15 mouse cellular contexts compared by ENCODE assay signal in genomic region chr16:74227285-74227684, GRCm38 (mm10).
DNase-seq lines count a peak whose midpoint lies in the region; TF ChIP-seq lines count a peak whose summit lies in the region.
"Had no signal": no experiment of that assay in that cellular context is flagged by ENCODE, and none has a peak within 500 bp of the region (broad histone marks: within the 10 kb centered on the region; RNA-seq: fewer than 3 reads in every experiment).

No protein-coding gene starts in this region.

- H3K4me3 ChIP-seq in gastrocnemius, adult 2 months: no peak overlapping the region
- no peak overlapping the region for H3K4me3 ChIP-seq in layer of hippocampus, adult 2 months
- H3K4me3 ChIP-seq: limb, embryonic 13.5 days; lung, embryonic 15.5 days had no signal

- H3K27ac ChIP-seq in gastrocnemius, adult 2 months: no peak overlapping the region
- no peak overlapping the region for H3K27ac ChIP-seq in layer of hippocampus, adult 2 months
- H3K27ac ChIP-seq: limb, embryonic 13.5 days; lung, embryonic 15.5 days had no signal

- TF ChIP-seq CTCF in gastrocnemius, adult 2 months (IDR thresholded peaks at IDR 0.05): peak; percentile 24; the same call in 1 of the 2 replicates
- TF ChIP-seq CTCF in layer of hippocampus, adult 2 months (conservative IDR thresholded peaks at IDR 0.05): peak; percentile 59

- intact Hi-C loops in gastrocnemius, adult 2 months (cut with DNase I): no loop called here

- no peak for DNase-seq in gastrocnemius, adult 2 months
- DNase-seq in gastrocnemius, adult 8-10 months (ENCODE audit: low spot score in 2 of 2): no peak
- no peak for DNase-seq in layer of hippocampus, adult 2 months (ENCODE audit: low spot score in 2 of 2)
- DNase-seq in layer of hippocampus, postnatal 25 days (ENCODE audit: extremely low spot score in 1 of 2, low spot score in 1 of 2): no peak
- DNase-seq in 416B (ENCODE audit: low read depth): peak; percentile 43
- DNase-seq in embryo, embryonic 9.5 days (ENCODE audit: extremely low spot score): peak; percentile 28
- no peak for DNase-seq in thymus, postnatal 14 days
- no peak for DNase-seq in right cerebral cortex, postnatal 14 days
- DNase-seq: B cell, adult 2 months; cerebellum, postnatal 36 days; heart, postnatal 14 days; kidney, postnatal 4 days; thymus, postnatal 4 days had no signal

Comparison
In these comparisons a context has a peak if more than half of its experiments do, and no peak if none do; other contexts are left out.
1. DNase-seq: peak in 416B (single experiment) and embryo, embryonic 9.5 days (single experiment); none in gastrocnemius, adult 2 months (single experiment), gastrocnemius, adult 8-10 months (0 of 2), layer of hippocampus, adult 2 months (0 of 2), layer of hippocampus, postnatal 25 days (0 of 2), thymus, postnatal 14 days (single experiment) and right cerebral cortex, postnatal 14 days (single experiment).